Mouse (Mus musculus): ENCODE data around the gene Mup10.
"Not testable (repeated sequence)": the region's sequence is repeated elsewhere in the genome, so short reads cannot be mapped to it uniquely, and the experiment has no call there.

Gene Mup10

DNA sequence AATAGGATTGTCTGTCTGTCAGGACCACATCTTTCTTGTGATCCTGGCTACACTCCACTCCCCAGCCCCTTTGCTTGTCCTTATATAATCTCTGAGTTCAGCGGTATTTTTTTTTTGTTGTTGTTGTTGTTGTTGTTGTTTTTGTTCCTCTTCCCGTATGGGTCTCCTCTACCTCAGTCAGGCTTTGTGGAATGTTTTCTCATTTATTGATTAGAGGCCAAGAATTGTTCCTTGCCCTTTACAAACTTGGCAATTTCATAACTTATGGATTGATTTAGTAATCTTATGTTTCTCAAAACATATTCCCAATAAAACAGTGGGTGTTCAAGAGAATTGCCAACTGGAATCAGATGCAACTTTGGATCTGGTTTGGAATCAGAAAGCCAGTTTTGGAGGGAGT, at the start of gene Mup10:
Mup10 (minus strand) TSS at position 101 of the 400 bp plus-strand sequence.
- not testable (repeated sequence) for DNase-seq

Measured in cerebellum, adult 9-11 months (tissue).